Mouse (Mus musculus): Measurements from ENCODE around the gene Sh3rf1. TPM values are rescaled to one million over a fixed set of nuclear protein-coding genes. Genes with fewer than 3 reads are reported as not detected.

Sh3rf1 gene
- total RNA-seq, 4 experiments from 2014 or later: 8.7 to 13.5 (median 10.4) TPM

GRCm38 (mm10) chr8:61223283-61223682 is 389 bp upstream of the Sh3rf1 start:
- DNase-seq: no peak

DNA sequence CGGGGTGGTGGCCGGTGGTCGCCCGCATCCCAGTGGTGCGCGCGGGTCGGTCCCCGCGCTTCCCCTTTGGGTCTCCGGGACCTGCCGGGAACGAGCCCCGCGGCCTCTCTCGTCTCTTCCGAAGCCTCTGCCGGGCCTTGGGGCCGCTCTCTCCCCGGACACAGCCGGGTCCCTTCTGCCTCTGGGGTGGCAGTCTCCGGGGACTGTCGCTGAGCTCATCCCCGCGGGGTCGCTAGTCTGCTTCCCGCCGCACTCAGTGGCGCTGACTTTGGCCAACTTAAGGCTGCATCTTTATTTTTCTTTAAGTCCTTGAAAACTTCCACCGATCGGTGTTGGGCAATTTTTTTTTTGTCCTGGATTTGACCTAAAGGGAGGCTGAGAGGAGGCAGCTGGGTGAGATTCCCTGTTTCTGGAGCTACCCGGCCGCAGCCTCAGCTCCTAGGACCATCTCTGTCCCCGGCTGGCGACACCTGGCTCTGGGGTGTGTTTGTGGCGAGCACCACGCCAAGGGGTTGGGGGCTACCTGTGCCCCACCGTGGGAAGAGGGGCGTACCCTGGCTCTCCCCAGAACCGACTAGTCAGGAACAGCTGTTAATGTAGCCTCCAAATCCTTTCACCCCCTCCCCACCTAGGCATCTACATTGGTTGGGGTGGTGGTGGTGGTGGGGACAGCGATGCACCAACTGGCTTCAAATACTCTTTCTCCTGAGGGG is 864 bp downstream of the Sh3rf1 start:
- peak; percentile 37 for DNase-seq

DNA sequence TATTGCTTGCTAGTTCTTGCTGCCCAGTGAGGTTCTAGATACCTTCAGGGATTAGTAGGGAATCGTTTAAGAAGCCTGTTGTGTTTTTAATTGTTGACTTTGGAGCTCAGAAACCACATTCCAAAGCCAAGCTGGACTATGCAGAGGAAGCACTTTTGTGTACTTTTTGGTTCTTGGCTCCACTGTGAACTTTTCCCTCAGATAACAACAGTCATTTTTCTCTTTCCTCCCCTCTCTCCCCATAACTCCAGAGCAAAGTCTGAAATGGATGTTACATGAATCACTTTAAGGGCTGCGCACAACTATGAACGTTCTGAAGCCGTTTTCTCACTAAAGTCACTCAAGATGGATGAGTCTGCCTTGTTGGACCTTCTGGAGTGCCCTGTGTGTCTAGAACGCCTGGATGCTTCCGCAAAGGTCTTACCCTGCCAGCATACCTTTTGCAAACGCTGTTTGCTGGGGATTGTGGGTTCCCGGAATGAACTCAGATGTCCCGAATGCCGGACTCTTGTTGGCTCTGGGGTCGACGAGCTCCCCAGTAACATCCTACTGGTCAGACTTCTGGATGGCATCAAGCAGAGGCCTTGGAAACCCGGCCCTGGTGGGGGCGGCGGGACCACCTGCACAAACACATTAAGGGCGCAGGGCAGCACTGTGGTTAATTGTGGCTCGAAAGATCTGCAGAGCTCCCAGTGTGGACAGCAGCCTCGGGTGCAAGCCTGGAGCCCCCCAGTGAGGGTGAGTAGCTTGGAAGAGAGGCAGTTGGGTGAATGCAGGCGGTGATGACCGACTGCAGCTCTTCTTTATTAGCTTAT is 2.1 kb downstream of the Sh3rf1 start:
- no peak for DNase-seq

GRCm38 (mm10) chr8:61226632-61227031 is 3.0 kb downstream of the Sh3rf1 start:
- no peak for DNase-seq

GRCm38 (mm10) chr8:61228678-61229077 is 5.0 kb downstream of the Sh3rf1 start:
- no peak for DNase-seq

GRCm38 (mm10) chr8:61229511-61230195 is 6.0 kb downstream of the Sh3rf1 start:
- DNase-seq: no peak

- peak; percentile 37 for DNase-seq
Measured at GRCm38 (mm10) chr8:61230881-61231755, 7.4 kb downstream of the Sh3rf1 start.

GRCm38 (mm10) chr8:61235499-61235898 is 11.8 kb downstream of the Sh3rf1 start:
- DNase-seq: no peak

GRCm38 (mm10) chr8:61236506-61237268 is 13.0 kb downstream of the Sh3rf1 start:
- DNase-seq: no peak

DNA sequence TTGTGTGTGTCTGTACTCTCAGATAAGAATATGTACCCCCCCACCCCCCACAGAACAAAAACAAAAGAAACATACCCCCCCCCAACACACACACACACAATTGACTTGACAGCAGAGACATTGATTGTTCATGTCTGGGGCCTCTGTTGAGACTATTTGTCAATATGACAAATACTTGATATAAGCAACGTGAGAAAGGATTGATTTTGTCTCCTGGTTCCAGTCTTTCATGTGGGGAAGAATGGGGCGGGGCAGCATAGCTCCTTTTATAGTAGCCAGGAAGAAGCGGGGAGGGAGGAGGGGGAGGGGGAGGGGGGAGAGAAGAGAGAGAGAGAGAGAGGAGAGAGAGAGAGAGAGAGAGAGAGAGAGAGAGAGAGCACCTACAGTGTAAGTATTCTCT is 15.9 kb downstream of the Sh3rf1 start:
- no peak for DNase-seq

- no peak for DNase-seq
Measured at GRCm38 (mm10) chr8:61241229-61241628, 17.6 kb downstream of the Sh3rf1 start.

- DNase-seq: no peak
Measured at GRCm38 (mm10) chr8:61242896-61243295, 19.2 kb downstream of the Sh3rf1 start.

GRCm38 (mm10) chr8:61243491-61243890 is 19.8 kb downstream of the Sh3rf1 start:
- DNase-seq: no peak

GRCm38 (mm10) chr8:61244157-61244556 is 20.5 kb downstream of the Sh3rf1 start:
- no peak for DNase-seq

- DNase-seq: no peak
Measured at GRCm38 (mm10) chr8:61247270-61248025, 23.8 kb downstream of the Sh3rf1 start.

DNA sequence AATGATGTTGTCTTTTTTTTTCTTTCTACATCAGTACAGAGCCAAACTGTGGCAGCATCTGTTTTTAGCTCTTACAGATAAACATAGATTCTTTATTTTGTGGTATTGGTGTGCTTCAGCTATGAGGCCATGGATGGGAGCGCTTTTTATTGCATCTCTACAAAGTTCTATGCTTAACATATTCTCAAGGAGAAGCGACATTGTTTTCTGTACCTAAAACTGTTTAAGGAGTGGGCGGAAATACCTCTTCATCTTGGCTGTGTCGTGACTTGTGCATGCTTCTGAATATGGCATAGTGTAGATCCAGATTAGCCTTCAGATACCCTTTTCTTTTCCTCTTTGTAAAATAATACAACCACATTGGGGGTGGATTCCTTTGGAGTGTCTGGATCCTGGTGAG is 25.8 kb downstream of the Sh3rf1 start:
- no peak for DNase-seq

DNA sequence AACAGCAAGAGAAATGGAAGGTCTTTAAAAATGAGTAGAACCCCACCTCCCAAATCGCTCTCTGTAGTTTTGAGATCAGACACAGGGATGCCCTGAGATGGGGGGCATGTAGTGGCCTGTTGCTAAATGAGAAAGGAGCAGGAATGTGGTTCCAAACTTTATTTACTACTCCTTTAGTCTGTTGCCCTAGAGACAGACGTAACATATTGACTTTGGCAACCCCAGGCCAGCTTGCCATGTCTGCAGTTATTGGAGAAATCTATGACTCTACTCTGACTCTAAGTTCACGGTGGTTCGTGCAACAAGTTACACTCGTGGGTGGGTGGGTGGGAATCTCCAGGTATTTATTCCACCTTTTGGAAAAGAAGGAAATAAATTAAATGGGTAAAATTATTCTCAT is 30.5 kb downstream of the Sh3rf1 start:
- DNase-seq: no peak

DNA sequence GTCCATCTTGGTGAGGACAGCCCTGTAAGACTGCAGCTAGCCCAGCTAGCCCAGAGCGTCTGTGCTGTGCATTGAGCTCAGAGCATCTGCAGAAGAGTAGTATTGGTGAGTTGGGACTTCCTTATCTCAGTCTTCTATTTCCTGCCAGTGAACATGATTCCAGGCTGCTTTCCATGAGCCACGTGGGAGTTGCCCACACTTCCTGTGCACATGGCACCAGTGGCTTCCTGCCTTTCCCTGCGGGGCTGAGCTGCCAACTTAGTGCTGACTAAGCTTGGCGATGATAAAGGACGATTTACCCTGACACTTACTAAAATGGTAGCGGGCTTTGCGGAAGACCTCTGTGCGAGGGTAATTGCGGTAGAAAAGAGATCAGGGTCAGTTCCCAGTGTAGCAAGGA is 35.2 kb downstream of the Sh3rf1 start:
- DNase-seq: no peak

- no peak for DNase-seq
Measured at GRCm38 (mm10) chr8:61259526-61259925, 35.9 kb downstream of the Sh3rf1 start.

DNA sequence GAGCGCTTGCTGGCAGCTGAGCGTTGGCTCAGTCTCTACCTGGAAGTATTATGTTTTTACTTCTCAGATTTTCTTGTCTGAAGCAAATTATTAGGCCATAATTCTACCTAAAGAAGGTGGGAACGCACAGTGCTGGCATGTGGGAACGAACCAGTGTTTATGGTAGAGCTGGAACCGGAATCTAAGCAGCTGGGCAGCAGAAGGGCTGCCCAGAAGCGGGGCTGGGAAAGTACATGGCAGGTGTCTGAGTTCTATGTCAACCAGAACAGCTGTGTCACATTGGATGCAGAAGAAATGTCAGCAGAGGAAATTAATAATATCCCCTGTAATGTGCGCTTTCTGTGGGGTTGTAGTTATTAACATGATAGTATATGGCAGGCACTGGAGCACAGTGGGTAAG is 36.9 kb downstream of the Sh3rf1 start:
- DNase-seq: no peak

DNA sequence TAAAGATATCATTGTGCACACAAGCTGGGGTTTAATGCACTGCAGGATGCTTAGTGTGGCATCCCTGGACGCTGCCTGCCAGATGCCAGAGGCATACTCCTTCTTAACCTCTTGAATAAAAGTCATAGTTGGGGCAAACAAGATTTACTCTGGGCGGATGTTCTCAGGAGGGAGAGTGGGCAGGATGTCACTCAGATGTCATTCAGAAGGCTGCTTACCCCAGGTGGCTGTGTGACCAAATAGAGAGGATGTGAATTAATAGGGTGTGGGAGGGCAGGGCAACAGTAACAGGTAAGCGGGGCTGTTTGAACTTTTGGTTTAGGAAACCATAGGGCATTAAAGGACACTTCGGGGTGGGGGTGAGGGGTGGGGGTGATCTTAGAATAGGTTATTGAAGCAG is 37.7 kb downstream of the Sh3rf1 start:
- DNase-seq: no peak

Measured in adrenal gland, adult 8-10 months (tissue).